Mouse (Mus musculus) G1E (cell line): Measurements from ENCODE around the gene Plxna4. TPM values are rescaled to one million over a fixed set of nuclear protein-coding genes. Genes with fewer than 3 reads are reported as not detected.

Experiments used
- ATAC-seq: 2 replicates; pipeline ENCODE4 v1.8.0; 2016; ENCODE audit warnings: mild to moderate bottlenecking; ENCODE audit not compliant: insufficient number of reproducible peaks, poor library complexity, low FRiP score, severe bottlenecking; ENCODE audit errors: extremely low read depth
- DNase-seq: peaks from one replicate; pipeline ENCODE4 v3.0.0; 2012; ENCODE audit warnings: low spot score
- H3K27me3 ChIP-seq: 2 replicates; pipeline ENCODE4 v1.6.1; 2012; ENCODE audit warnings: mild to moderate bottlenecking, low read length, inconsistent platforms; ENCODE audit not compliant: insufficient read depth
- H3K36me3 ChIP-seq: replicated peaks from 2 replicates; pipeline ENCODE3; 2012; ENCODE audit warnings: mild to moderate bottlenecking, inconsistent platforms
- H3K4me1 ChIP-seq: 2 replicates; pipeline ENCODE4 v1.6.1; 2012; ENCODE audit warnings: low read depth, low read length, inconsistent platforms, mixed read lengths; ENCODE audit not compliant: insufficient read depth
- H3K4me3 ChIP-seq: 2 replicates; pipeline ENCODE4 v1.5.1; 2012; ENCODE audit warnings: low read depth, mild to moderate bottlenecking, inconsistent platforms, low read length, moderate library complexity, mixed read lengths
- H3K9me3 ChIP-seq: replicated peaks from 2 replicates; pipeline ENCODE4 v1.6.1; 2012; ENCODE audit warnings: inconsistent platforms
- CTCF ChIP-seq: IDR thresholded peaks from 2 replicates; pipeline ENCODE4 v1.5.1; 2012; ENCODE audit warnings: low read depth, low read length, inconsistent platforms, mixed read lengths
- GATA1 ChIP-seq: IDR thresholded peaks from 2 replicates; pipeline ENCODE4 v1.6.1; 2012; ENCODE audit warnings: borderline replicate concordance, low read length, inconsistent platforms, mixed read lengths
- GATA2 ChIP-seq: IDR thresholded peaks from 2 replicates; pipeline ENCODE4 v1.6.1; 2012; ENCODE audit warnings: low read depth, low read length, inconsistent platforms, borderline replicate concordance
- POLR2AphosphoS5 ChIP-seq: IDR thresholded peaks from 2 replicates; pipeline ENCODE4 v1.6.1; 2012; ENCODE audit warnings: low read depth, low read length, inconsistent platforms; ENCODE audit not compliant: insufficient replicate concordance
- TAL1 ChIP-seq: conservative IDR thresholded peaks from 2 replicates; pipeline ENCODE4 v1.6.1; 2012; ENCODE audit warnings: low read depth, low read length, inconsistent platforms, mixed read lengths
- polyA plus RNA-seq: library from polyadenylated mRNA; stranded (reverse); fragments of >175 nt; gene quantifications from 2 replicates; pipeline ENCODE4 v1.2.3, GENCODE M21; 2012
- total RNA-seq, 2 experiments: library from RNA; stranded (forward) in 1 of 2; stranded (reverse) in 1 of 2; fragments of 200-1000 nt in 1 of 2; fragments of >200 nt in 1 of 2; fragmentation: Nextera tagmentation in 1 of 2; gene quantifications; 2 replicates each; pipeline ENCODE4 v1.2.3; 2014 to 2017

Gene Plxna4
- total and polyA plus RNA-seq, 3 experiments, result 0.11 TPM; not detected in 2

DNA sequence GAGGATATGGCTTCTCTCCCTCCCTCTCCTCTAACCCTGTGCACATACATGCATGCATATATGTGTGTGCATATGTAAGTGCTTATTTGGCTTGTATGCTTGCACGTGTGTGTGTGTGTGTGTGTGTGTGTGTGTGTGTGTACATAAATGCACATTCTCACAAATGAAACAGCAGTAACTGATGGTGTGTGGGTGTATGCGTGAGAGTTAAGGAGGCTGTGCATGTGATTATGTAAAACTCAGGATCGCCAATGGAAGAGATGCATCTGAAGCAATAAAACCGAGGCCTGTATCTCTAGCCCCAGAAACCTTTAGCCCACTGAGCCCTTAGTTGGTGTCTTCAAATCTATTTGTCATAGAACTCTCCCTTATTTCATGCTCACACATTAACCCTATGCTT is 141.7 kb downstream of the Plxna4 start:
- Histone ChIP-seq H3K36me3 (no peaks in the 10 kb centered on the region), H3K9me3 (no peaks in the 10 kb centered on the region), H3K4me3 (no peak overlapping the region), H3K4me1 (no peaks in the 10 kb centered on the region), H3K27me3 (peaks cover 29% of the 10 kb centered on the region)
- TF ChIP-seq GATA1 (no peak), POLR2AphosphoS5 (no peak), TAL1 (no peak), CTCF (no peak), GATA2 (no peak)
- ATAC-seq (no peak), DNase-seq (no peak)

DNA sequence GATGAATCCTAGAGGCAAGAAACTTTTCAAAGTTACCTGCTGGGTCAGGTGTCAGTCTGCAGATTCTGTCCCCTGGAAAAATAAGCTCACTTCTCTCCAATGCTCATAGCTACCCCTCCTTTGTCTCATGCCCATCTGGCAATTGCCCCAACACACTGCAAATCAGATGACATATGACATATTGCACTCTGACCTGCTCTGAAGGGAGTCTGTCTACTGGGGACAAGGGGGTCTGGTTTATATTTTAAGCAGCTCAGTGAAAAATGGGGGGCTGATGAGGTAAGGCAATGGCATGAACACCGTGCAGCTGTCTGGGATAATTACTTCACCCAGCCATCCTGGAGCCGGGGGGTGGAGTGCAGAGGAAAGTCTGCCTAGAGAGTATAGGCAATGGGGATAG is 142.7 kb downstream of the Plxna4 start:
- no peak for TF ChIP-seq CTCF
- TF ChIP-seq POLR2AphosphoS5, result no peak
- no peak for TF ChIP-seq GATA1
- TF ChIP-seq TAL1, result no peak
- no peak for TF ChIP-seq GATA2
- no peaks in the 10 kb centered on the region for H3K36me3 ChIP-seq
- H3K27me3 ChIP-seq, result peaks cover 34% of the 10 kb centered on the region
- no peaks in the 10 kb centered on the region for H3K4me1 ChIP-seq
- H3K9me3 ChIP-seq, result no peaks in the 10 kb centered on the region
- no peak for DNase-seq
- no peak for ATAC-seq
- H3K4me3 ChIP-seq, result no peak overlapping the region

GRCm38 (mm10) chr6:32444393-32444792 is 143.6 kb downstream of the Plxna4 start:
- H3K4me3 ChIP-seq, result no peak overlapping the region
- H3K27me3 ChIP-seq, result peaks cover 29% of the 10 kb centered on the region
- TF ChIP-seq POLR2AphosphoS5 (no peak), GATA2 (no peak), CTCF (no peak), TAL1 (no peak), GATA1 (no peak)
- no peaks in the 10 kb centered on the region for H3K9me3 ChIP-seq
- H3K36me3 ChIP-seq, result no peaks in the 10 kb centered on the region
- DNase-seq, result no peak
- ATAC-seq, result no peak
- H3K4me1 ChIP-seq, result no peaks in the 10 kb centered on the region

- H3K36me3 ChIP-seq, result no peaks in the 10 kb centered on the region
- H3K9me3 ChIP-seq, result no peaks in the 10 kb centered on the region
- H3K27me3 ChIP-seq, result peaks cover 27% of the 10 kb centered on the region
- no peak overlapping the region for H3K4me3 ChIP-seq
- ATAC-seq (no peak), DNase-seq (no peak)
- TF ChIP-seq GATA1 (no peak), POLR2AphosphoS5 (no peak), CTCF (no peak), TAL1 (no peak), GATA2 (no peak)
- H3K4me1 ChIP-seq, result no peaks in the 10 kb centered on the region
These were observed 144.3 kb downstream of the Plxna4 start for GRCm38 (mm10) chr6:32443679-32444078.

GRCm38 (mm10) chr6:32439434-32439833 is 148.6 kb downstream of the Plxna4 start:
- no peaks in the 10 kb centered on the region for H3K9me3 ChIP-seq
- DNase-seq (no peak), ATAC-seq (no peak)
- no peak for TF ChIP-seq POLR2AphosphoS5
- no peak for TF ChIP-seq GATA2
- no peak for TF ChIP-seq TAL1
- TF ChIP-seq CTCF, result no peak
- H3K27me3 ChIP-seq, result peaks cover 25% of the 10 kb centered on the region
- H3K36me3 ChIP-seq, result no peaks in the 10 kb centered on the region
- H3K4me1 ChIP-seq, result no peaks in the 10 kb centered on the region
- no peak overlapping the region for H3K4me3 ChIP-seq

DNA sequence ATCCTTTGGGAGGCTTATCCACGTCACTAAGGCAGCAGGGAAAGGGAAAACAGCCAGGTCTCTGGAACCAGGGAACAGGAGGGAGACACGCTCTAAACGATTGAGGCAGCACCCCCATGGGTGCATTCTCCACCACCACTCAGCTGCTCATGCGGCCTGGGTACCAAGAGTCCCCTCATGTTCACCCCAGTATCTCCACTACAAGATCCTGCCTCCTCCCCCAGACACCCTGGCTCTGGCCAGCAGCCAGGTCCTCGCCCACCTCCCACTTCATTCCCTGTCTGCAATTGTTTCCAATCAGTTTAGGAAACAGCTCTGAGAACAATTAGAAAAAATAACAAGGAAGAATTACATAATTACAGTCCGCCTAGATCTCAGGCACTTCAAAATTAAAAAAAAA is 150.8 kb downstream of the Plxna4 start:
- Histone ChIP-seq H3K4me3 (no peak overlapping the region), H3K9me3 (no peaks in the 10 kb centered on the region), H3K36me3 (no peaks in the 10 kb centered on the region), H3K4me1 (no peaks in the 10 kb centered on the region), H3K27me3 (peaks cover 35% of the 10 kb centered on the region)
- ATAC-seq (no peak), DNase-seq (no peak)
- no peak for TF ChIP-seq TAL1

- H3K9me3 ChIP-seq, result no peaks in the 10 kb centered on the region
- TF ChIP-seq TAL1, result no peak
- TF ChIP-seq GATA2, result no peak
- no peak for TF ChIP-seq POLR2AphosphoS5
- TF ChIP-seq GATA1, result no peak
- H3K27me3 ChIP-seq, result peaks cover 6% of the 10 kb centered on the region; the same call in 1 of the 2 replicates
- no peaks in the 10 kb centered on the region for H3K36me3 ChIP-seq
- ATAC-seq (no peak), DNase-seq (no peak)
- no peaks in the 10 kb centered on the region for H3K4me1 ChIP-seq
- H3K4me3 ChIP-seq, result no peak overlapping the region
These were observed 164.9 kb downstream of the Plxna4 start for GRCm38 (mm10) chr6:32423124-32423523.
